Mouse (Mus musculus): Measurements from ENCODE around the gene Cfhr1.

Cfhr1 gene

DNA sequence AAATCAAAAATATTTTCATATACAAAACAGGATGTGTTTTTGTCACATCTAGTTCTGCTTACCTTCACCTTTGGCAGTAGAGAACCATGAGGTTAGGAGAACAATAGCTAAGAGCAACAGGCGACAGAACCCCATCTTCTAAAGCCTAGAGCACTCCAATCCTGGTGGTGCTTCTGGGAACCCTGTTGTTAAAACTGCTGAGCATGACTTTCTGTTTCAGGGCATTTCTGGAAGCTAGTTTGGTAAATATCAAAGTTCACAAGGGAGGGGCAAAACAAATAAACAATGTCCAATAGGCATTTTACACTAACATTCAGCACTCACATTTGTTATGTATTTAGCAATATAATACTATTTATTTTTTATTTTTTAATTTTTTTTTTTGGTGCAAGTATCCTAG, at the start of gene Cfhr1:
Gene Cfhr1 (minus strand): TSS at position 249 of the 400 bp plus-strand sequence.
- DNase-seq (ENCODE audit: low read depth, low spot score) = no peak

- no peak for DNase-seq (ENCODE audit: low read depth, low spot score)
These were observed 8.8 kb downstream of the Cfhr1 start for GRCm38 (mm10) chr1:139551311-139551710.

- no peak for DNase-seq (ENCODE audit: low read depth, low spot score)
These were observed 11.5 kb downstream of the Cfhr1 start for GRCm38 (mm10) chr1:139548536-139548935.

GRCm38 (mm10) chr1:139514556-139514955, 45.5 kb downstream of the Cfhr1 start:
- no peak for DNase-seq (ENCODE audit: low read depth, low spot score)

GRCm38 (mm10) chr1:139501258-139501752, 58.8 kb downstream of the Cfhr1 start, which contains the start of gene F13b:
F13b (plus strand) TSS chr1:139501702.
- no peak for DNase-seq (ENCODE audit: low read depth, low spot score)

GRCm38 (mm10) chr1:139499751-139500150, 60.3 kb downstream of the Cfhr1 start:
- DNase-seq (ENCODE audit: low read depth, low spot score) = no peak
